ENCODE assay signal across 21 mouse cellular contexts in genomic region chr11:61597471-61597870, GRCm38 (mm10). TPM values are rescaled to one million over a fixed set of nuclear protein-coding genes. Genes with fewer than 3 reads are reported as not detected.
A peak's percentile ranks its signal among the peaks of the same experiment; 100 is the strongest.
DNase-seq lines count a peak whose midpoint lies in the region; ATAC-seq and TF ChIP-seq lines count a peak whose summit lies in the region.
"Had no signal": no experiment of that assay in that cellular context is flagged by ENCODE, and none has a peak within 500 bp of the region (broad histone marks: within the 10 kb centered on the region; RNA-seq: fewer than 3 reads in every experiment).

No protein-coding gene starts in this region.

- TF ChIP-seq CTCF in lung, postnatal 0 days (IDR thresholded peaks at IDR 0.05): no peak

- ATAC-seq in lung, postnatal 0 days: 0 out of 2 replicates have a peak, but pooled peaks have one; percentile 11
- ATAC-seq: forebrain, postnatal 0 days had no signal

- H3K9ac ChIP-seq in lung, postnatal 0 days (replicated peaks; ENCODE audit: low read depth): no peak overlapping the region
- H3K9ac ChIP-seq: embryonic facial prominence, embryonic 12.5 days; forebrain, postnatal 0 days; limb, embryonic 13.5 days; liver, embryonic 14.5 days; neural tube, embryonic 13.5 days had no signal

- no peak overlapping the region for H3K4me3 ChIP-seq in lung, postnatal 0 days (ENCODE audit: low read depth, low read length)
- no peak overlapping the region for H3K4me3 ChIP-seq in myocyte
- H3K4me3 ChIP-seq: embryonic facial prominence, embryonic 12.5 days; limb, embryonic 13.5 days; neural tube, embryonic 13.5 days had no signal

- H3K36me3 ChIP-seq in lung, postnatal 0 days (ENCODE audit: insufficient read depth, low read length): no peaks in the 10 kb centered on the region
- H3K36me3 ChIP-seq in myocyte (ENCODE audit: control insufficient read depth, insufficient read depth): no peaks in the 10 kb centered on the region
- H3K36me3 ChIP-seq: embryonic facial prominence, embryonic 12.5 days; limb, embryonic 13.5 days; neural tube, embryonic 13.5 days had no signal

- 85% methylated on average over 2 of the region's 2 CpGs for WGBS in lung, postnatal 0 days

- H3ac ChIP-seq in myocyte (ENCODE audit: control insufficient read depth, insufficient read length): no peak overlapping the region

- no peak for TF ChIP-seq EP300 in lung, postnatal 0 days (IDR thresholded peaks at IDR 0.05)

- DNase-seq in adrenal gland, postnatal 14 days: peak; percentile 76
- DNase-seq in adrenal gland, postnatal 4 days (ENCODE audit: low spot score in 2 of 2): no peak
- DNase-seq in lung, postnatal 0 days (ENCODE audit: low spot score): no peak
- DNase-seq in lung, postnatal 36 days: no peak
- DNase-seq in adipocyte (ENCODE audit: low spot score): peak; percentile 86
- DNase-seq in cerebellum, adult 11 months: no peak
- no peak for DNase-seq in right cerebral cortex, adult 18-20 months
- DNase-seq: B cell, adult 2 months; forebrain, postnatal 0 days; kidney, adult 9 months; kidney, postnatal 36 days; layer of hippocampus, adult 9-11 months; retina, postnatal 1 day; thymus, adult 18-20 months had no signal

- no peak overlapping the region for H3K27ac ChIP-seq in lung, postnatal 0 days (ENCODE audit: low read length)
- H3K27ac ChIP-seq: embryonic facial prominence, embryonic 12.5 days; limb, embryonic 13.5 days; liver, embryonic 14.5 days; neural tube, embryonic 13.5 days had no signal

- no peaks in the 10 kb centered on the region for H3K79me2 ChIP-seq in myocyte (ENCODE audit: control insufficient read depth, insufficient read depth)

- no peak for TF ChIP-seq POLR2A in myocyte (IDR thresholded peaks at IDR 0.05; ENCODE audit: insufficient read length, low read depth)

- H3K27me3 ChIP-seq in lung, postnatal 0 days (replicated peaks; ENCODE audit: insufficient read depth, low read length): no peaks in the 10 kb centered on the region
- H3K27me3 ChIP-seq in myocyte (ENCODE audit: control insufficient read depth, insufficient read depth, insufficient read length): peaks cover 27% of the 10 kb centered on the region
- H3K27me3 ChIP-seq: embryonic facial prominence, embryonic 12.5 days; limb, embryonic 13.5 days; neural tube, embryonic 13.5 days had no signal

- no peaks in the 10 kb centered on the region for H3K4me1 ChIP-seq in lung, postnatal 0 days (ENCODE audit: insufficient read depth, low read depth, low read length)
- H3K4me1 ChIP-seq: embryonic facial prominence, embryonic 12.5 days; neural tube, embryonic 13.5 days had no signal

- no peaks in the 10 kb centered on the region for H3K9me3 ChIP-seq in lung, postnatal 0 days (ENCODE audit: low read length)
- H3K9me3 ChIP-seq: embryonic facial prominence, embryonic 12.5 days; limb, embryonic 13.5 days; neural tube, embryonic 13.5 days had no signal

- no peak overlapping the region for H3K4me2 ChIP-seq in lung, postnatal 0 days (replicated peaks; ENCODE audit: low read depth, low read length)
- peak overlapping the region; percentile 7 for H3K4me2 ChIP-seq in myocyte (ENCODE audit: low read depth)
- H3K4me2 ChIP-seq: embryonic facial prominence, embryonic 12.5 days; limb, embryonic 13.5 days; neural tube, embryonic 13.5 days had no signal

TF ChIP-seq in myocyte, 11 proteins besides CTCF, POLR2A, EP300 and RAD21:
- TF ChIP-seq MYOG (IDR thresholded peaks at IDR 0.05; ENCODE audit: control insufficient read depth in 1 of 3, insufficient read depth in 1 of 3, insufficient read length in 2 of 3, low read depth in 2 of 3): no peak
- 0 out of 2 replicates have a peak, but pooled peaks have one; percentile 24 for TF ChIP-seq CEBPB (IDR thresholded peaks at IDR 0.05; ENCODE audit: insufficient read depth, poor library complexity, severe bottlenecking)
- TF ChIP-seq TCF12 (IDR thresholded peaks at IDR 0.05; ENCODE audit: insufficient read depth, poor library complexity, severe bottlenecking): no peak
TF ChIP-seq in myocyte: peak in this region for 1.

RNA-seq across cellular contexts. Expression of gene Epn2, which starts 18.0 kb away (rescaled TPM):
- total RNA-seq in adrenal gland, postnatal 14 days (2021): 35.2 and 38.7 TPM in 2 replicates
- 10 to 100 TPM; 38.5 to 44.2 TPM for total RNA-seq in adrenal gland, postnatal 4 days (2021)
- polyA plus RNA-seq in lung, postnatal 0 days (2015; fragmentation: Nextera tagmentation; extraction: Ambion mirVana): 41.0 and 47.7 TPM in 2 replicates
- polyA plus RNA-seq in myocyte (2012; fragmentation: generic; extraction: Trizol): 14.1 TPM
- total RNA-seq: hematopoietic stem cell, adult 5-6 weeks; monocyte, adult 5-6 weeks had no signal

RNA-seq across cellular contexts. Expression of gene Grap, which starts 55.6 kb away (rescaled TPM):
- 12.3 and 27.0 TPM in 2 replicates for total RNA-seq in adrenal gland, postnatal 14 days (2021)
- total RNA-seq in adrenal gland, postnatal 4 days (2021): 10 to 100 TPM in 1 of 2 experiments, 1 to 10 TPM in 1; 9.1 to 10.8 TPM
- polyA plus RNA-seq in lung, postnatal 0 days (2015; fragmentation: Nextera tagmentation; extraction: Ambion mirVana): 71.8 and 72.1 TPM in 2 replicates
- polyA plus RNA-seq in myocyte (2012; fragmentation: generic; extraction: Trizol): 0.06 TPM

Comparison
In these comparisons a context has a peak if more than half of its experiments do, and no peak if none do; other contexts are left out.
1. DNase-seq: peak in adrenal gland, postnatal 14 days (single experiment) and adipocyte (single experiment); none in adrenal gland, postnatal 4 days (0 of 2), lung, postnatal 0 days (single experiment), lung, postnatal 36 days (single experiment), cerebellum, adult 11 months (single experiment) and right cerebral cortex, adult 18-20 months (single experiment).